Mouse (Mus musculus): ENCODE data around the gene Tnni3k. TPM values are rescaled to one million over a fixed set of nuclear protein-coding genes. Genes with fewer than 3 reads are reported as not detected.
"Not testable (repeated sequence)": the region's sequence is repeated elsewhere in the genome, so short reads cannot be mapped to it uniquely, and the experiment has no call there.

Gene Tnni3k
- polyA plus RNA-seq, 1 experiment from 2014 or later = not detected

DNA sequence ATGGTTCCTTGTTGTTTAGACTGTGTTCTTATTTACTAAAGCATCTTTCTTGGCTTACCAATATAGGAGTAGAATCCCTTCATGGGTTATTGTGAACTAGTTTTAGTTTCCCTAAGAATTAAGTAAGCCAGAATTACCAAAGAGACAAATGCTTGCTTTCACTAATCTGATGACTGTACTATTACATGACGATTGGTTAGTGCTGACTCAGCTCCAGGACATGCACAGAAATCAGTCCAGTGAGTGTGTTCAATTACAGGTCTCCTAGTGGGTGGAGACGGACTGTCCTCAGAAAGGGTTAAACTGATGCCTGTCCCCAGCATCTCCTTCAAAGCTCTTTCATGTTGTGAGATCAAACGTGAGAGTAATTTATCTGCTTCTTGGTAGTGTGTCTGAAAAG lies 195.5 kb downstream of the Tnni3k start:
- no peaks in the 10 kb centered on the region for H3K27me3 ChIP-seq (ENCODE audit: low read depth, poor library complexity, severe bottlenecking)
- H3K9me3 ChIP-seq (replicated peaks) = no peaks in the 10 kb centered on the region
- H3K4me3 ChIP-seq = no peak overlapping the region
- no peak for DNase-seq (ENCODE audit: low spot score)
- no peak overlapping the region for H3K27ac ChIP-seq (replicated peaks)
- H3K36me3 ChIP-seq = no peaks in the 10 kb centered on the region
- H3K4me1 ChIP-seq = no peaks in the 10 kb centered on the region
- 79% methylated on average over 3 of the region's 3 CpGs for WGBS

DNA sequence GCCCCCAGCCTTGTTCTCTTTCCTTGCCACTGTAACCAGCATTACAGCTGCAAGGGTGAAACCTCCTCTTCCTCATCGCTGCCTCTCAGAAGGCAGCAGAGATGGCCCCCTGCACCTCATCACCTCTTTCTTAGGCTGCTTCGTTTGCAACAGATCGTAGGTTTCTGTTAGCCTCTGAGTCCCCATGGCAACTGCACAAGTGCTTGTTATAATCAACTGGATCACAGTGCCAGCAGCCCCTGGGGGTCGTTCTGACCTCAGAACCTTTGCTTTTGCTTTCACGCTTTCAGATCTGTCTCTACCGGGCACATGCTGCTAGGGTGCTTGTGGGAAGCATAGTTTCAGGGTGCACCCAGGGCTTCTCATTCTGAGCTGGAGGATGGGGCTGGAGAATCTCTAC lies 201.9 kb downstream of the Tnni3k start:
- H3K4me3 ChIP-seq = no peak overlapping the region
- H3K27ac ChIP-seq (replicated peaks) = no peak overlapping the region; the same call in 1 of the 2 replicates
- no peaks in the 10 kb centered on the region for H3K27me3 ChIP-seq (ENCODE audit: low read depth, poor library complexity, severe bottlenecking)
- WGBS = 43% methylated on average over 6 of the region's 6 CpGs
- peaks cover 8% of the 10 kb centered on the region for H3K4me1 ChIP-seq
- no peak for DNase-seq (ENCODE audit: low spot score)
- H3K9me3 ChIP-seq (replicated peaks) = no peaks in the 10 kb centered on the region
- no peaks in the 10 kb centered on the region for H3K36me3 ChIP-seq

DNA sequence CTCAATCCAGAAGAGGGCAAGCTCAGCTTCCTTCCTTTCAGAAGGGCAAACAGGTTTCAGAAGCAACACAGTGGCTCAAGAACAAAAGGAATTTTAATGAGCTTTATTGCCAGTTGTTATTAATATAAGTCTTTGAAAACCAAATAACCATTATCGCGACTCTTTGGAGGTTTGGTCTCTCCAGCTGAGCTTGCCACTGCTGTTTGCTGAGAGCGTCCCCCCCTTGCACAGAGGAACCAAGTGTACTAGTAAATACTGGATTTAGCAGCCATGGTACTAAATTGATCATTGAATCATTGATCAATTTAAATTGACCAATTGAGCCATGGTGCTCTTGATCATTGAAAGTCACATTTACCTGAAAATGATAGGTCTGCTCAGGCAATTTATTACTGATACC lies 202.9 kb downstream of the Tnni3k start:
- no peak overlapping the region for H3K4me3 ChIP-seq
- H3K36me3 ChIP-seq = no peaks in the 10 kb centered on the region
- H3K27me3 ChIP-seq (ENCODE audit: low read depth, poor library complexity, severe bottlenecking) = no peaks in the 10 kb centered on the region
- no peak overlapping the region for H3K27ac ChIP-seq (replicated peaks)
- no peak for DNase-seq (ENCODE audit: low spot score)
- H3K9me3 ChIP-seq (replicated peaks) = no peaks in the 10 kb centered on the region
- H3K4me1 ChIP-seq = peaks cover 8% of the 10 kb centered on the region
- WGBS = 82% methylated on average over 3 of the region's 3 CpGs

DNA sequence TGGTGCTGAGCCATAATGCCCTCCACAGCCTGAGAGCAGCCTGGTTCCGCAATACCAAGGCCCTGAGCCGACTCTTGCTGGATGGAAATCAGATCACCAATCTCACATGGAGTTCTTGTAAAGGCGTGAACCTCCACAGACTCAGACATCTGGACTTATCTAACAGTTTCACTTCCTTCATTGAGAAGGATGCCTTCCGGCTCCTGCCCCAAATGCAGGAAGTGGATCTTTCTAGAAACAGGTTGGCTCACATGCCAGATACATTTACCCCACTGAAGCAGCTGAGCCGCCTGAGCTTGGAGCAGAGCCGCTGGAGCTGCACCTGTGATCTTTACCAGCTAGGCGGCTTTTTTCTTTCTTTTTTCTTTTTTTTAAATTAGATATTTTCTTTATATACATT lies 213.0 kb downstream of the Tnni3k start:
- H3K27me3 ChIP-seq (ENCODE audit: low read depth, poor library complexity, severe bottlenecking) = no peaks in the 10 kb centered on the region
- DNase-seq (ENCODE audit: low spot score) = no peak
- H3K27ac ChIP-seq (replicated peaks) = no peak overlapping the region
- no peaks in the 10 kb centered on the region for H3K4me1 ChIP-seq
- WGBS = 87% methylated on average over 7 of the region's 7 CpGs
- no peaks in the 10 kb centered on the region for H3K9me3 ChIP-seq (replicated peaks)
- H3K36me3 ChIP-seq = no peaks in the 10 kb centered on the region
- no peak overlapping the region for H3K4me3 ChIP-seq

DNA sequence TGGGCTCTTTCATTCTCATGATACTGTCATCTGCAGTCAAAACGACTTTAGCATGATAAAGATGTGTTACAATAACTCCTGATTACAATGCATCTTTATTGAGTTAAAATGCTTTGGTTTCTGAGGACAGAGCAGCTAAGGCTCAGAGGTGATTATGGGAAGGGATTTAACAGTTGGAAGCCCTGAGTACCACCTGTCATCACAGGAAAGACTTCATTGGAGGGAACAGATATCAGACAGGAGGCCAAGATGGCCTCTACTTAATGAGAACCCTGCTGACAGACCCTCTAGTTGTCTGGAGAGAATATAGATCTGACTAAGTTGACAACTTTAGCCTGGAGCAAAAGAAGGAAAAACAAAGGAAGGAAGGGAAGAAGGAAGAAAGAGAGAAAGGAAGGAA lies 214.1 kb downstream of the Tnni3k start:
- Histone ChIP-seq H3K36me3 (no peaks in the 10 kb centered on the region), H3K27ac (replicated peaks) (no peak overlapping the region), H3K9me3 (replicated peaks) (no peaks in the 10 kb centered on the region), H3K27me3 (ENCODE audit: low read depth, poor library complexity, severe bottlenecking) (no peaks in the 10 kb centered on the region), H3K4me1 (no peaks in the 10 kb centered on the region), H3K4me3 (no peak overlapping the region)
- no peak for DNase-seq (ENCODE audit: low spot score)
- WGBS = 45% methylated on average over 1 of the region's 1 CpGs

DNA sequence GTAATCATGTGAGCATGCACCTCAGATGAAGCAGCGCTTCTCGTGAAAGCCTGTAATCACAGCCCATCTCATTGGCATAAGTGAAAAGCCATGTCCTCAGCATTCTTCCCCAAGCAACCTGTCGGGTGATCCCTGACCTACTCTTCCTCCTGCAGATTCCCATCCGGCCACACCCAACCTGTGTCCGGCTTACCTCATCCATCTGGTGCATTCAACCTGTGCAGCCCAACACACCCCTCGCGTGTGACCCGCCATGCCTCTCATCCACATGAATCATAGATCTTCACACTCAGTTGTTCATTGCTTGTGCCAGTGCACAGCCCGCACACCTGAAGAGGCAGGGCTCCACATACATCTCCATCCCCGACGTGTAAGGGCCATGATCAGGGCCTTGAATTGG lies 217.3 kb downstream of the Tnni3k start:
- WGBS = 90% methylated on average over 11 of the region's 11 CpGs
- no peak overlapping the region for H3K4me3 ChIP-seq
- no peak overlapping the region for H3K27ac ChIP-seq (replicated peaks)
- H3K4me1 ChIP-seq = no peaks in the 10 kb centered on the region
- no peaks in the 10 kb centered on the region for H3K27me3 ChIP-seq (ENCODE audit: low read depth, poor library complexity, severe bottlenecking)
- no peak for DNase-seq (ENCODE audit: low spot score)
- no peaks in the 10 kb centered on the region for H3K9me3 ChIP-seq (replicated peaks)
- H3K36me3 ChIP-seq = no peaks in the 10 kb centered on the region

DNA sequence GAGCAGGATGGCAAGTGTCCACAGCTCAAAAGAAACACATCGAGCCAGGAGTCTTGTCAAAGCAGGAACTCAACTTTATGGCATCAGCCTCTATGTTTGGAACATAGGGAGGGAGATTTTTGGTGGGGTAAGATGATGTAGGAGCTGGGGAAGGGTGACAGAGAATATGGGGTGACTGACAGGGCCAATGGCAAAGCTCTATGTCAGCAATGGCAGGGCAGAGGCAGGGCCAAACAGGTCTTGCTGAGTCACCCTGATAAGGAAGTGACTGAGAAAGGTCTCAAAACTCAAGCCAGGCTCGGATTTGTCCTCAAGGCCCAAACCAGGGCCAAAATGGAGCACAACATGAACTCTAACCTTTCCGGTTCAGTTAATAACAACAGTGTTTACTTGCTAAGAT lies 219.1 kb downstream of the Tnni3k start:
- H3K27ac ChIP-seq (replicated peaks) = no peak overlapping the region
- H3K27me3 ChIP-seq (ENCODE audit: low read depth, poor library complexity, severe bottlenecking) = no peaks in the 10 kb centered on the region
- 68% methylated on average over 3 of the region's 3 CpGs for WGBS
- DNase-seq (ENCODE audit: low spot score) = no peak
- no peak overlapping the region for H3K4me3 ChIP-seq
- no peaks in the 10 kb centered on the region for H3K36me3 ChIP-seq
- H3K9me3 ChIP-seq (replicated peaks) = no peaks in the 10 kb centered on the region
- H3K4me1 ChIP-seq = no peaks in the 10 kb centered on the region

DNA sequence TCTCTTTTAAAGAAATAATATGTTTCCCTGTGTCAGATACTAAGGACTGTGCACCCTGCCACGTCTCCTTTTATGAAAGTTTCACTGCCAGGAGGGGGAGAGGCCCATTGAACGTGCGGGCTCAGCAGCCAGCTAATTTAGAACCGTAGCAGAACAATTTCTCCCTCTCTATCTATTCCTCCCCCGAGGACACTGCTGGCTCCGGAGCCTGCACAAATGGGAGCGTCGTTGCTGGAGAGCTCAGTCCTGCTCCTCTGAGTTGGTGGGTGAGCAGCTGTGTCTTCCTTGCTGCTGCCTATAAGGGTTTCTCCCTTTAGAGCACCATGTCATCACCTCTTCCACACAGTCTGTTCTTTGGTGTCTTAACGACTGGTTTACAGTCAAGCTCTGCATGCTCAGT lies 220.8 kb downstream of the Tnni3k start:
- WGBS = 85% methylated on average over 9 of the region's 9 CpGs
- no peak overlapping the region for H3K27ac ChIP-seq (replicated peaks)
- H3K27me3 ChIP-seq (ENCODE audit: low read depth, poor library complexity, severe bottlenecking) = no peaks in the 10 kb centered on the region
- no peak overlapping the region for H3K4me3 ChIP-seq
- H3K9me3 ChIP-seq (replicated peaks) = no peaks in the 10 kb centered on the region
- no peak for DNase-seq (ENCODE audit: low spot score)
- H3K4me1 ChIP-seq = no peaks in the 10 kb centered on the region
- H3K36me3 ChIP-seq = no peaks in the 10 kb centered on the region

DNA sequence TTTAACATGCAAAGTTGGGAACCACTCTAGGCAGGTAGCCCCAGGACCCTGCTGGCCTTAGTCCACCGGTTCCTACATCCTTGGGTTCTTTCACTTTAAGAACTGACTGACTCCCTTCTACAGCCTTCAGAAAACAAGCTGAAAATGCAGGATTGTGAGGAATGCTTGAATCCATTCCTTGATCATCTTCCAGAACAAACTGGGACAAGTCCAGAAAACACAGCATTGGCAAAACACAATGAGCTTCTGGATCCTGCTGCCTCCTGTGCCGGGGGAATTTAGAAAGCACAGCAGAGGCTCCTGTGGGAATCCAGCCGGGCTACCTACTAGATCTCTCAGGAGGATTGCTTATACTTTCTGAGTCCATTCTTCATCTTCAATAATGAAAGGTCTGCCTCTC lies 229.5 kb downstream of the Tnni3k start:
- WGBS = 86% methylated on average over 3 of the region's 3 CpGs
- DNase-seq (ENCODE audit: low spot score) = no peak
- H3K4me3 ChIP-seq = no peak overlapping the region

DNA sequence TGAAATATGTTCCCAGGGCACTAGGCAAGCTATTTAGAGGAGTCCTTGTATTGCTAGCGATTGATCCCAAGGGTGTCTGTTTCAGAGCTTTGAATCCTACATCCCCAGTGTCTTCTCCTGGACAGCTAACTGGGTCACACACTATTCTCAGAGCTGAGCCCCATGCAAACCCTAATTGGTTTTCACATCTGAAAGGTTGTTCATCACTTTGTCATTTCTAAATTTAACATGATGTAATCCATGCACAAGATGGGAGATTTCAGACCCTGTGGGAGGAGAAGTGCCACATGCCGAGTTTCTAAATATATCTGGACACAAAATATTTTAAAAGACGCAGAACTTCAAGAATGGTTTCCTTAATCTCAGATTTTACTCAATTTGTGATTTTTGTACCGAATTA lies 230.5 kb downstream of the Tnni3k start:
- WGBS = 92% methylated on average over 4 of the region's 4 CpGs
- no peak for DNase-seq (ENCODE audit: low spot score)
- Histone ChIP-seq H3K9me3 (replicated peaks) (no peaks in the 10 kb centered on the region), H3K27me3 (ENCODE audit: low read depth, poor library complexity, severe bottlenecking) (no peaks in the 10 kb centered on the region), H3K4me3 (no peak overlapping the region), H3K36me3 (no peaks in the 10 kb centered on the region), H3K4me1 (no peaks in the 10 kb centered on the region), H3K27ac (replicated peaks) (no peak overlapping the region)

More for the DNA sequence above, 229.5 kb downstream of the Tnni3k start:
- H3K4me1 ChIP-seq = no peaks in the 10 kb centered on the region
- no peaks in the 10 kb centered on the region for H3K36me3 ChIP-seq
- no peak overlapping the region for H3K27ac ChIP-seq (replicated peaks)
- no peaks in the 10 kb centered on the region for H3K27me3 ChIP-seq (ENCODE audit: low read depth, poor library complexity, severe bottlenecking)
- H3K9me3 ChIP-seq (replicated peaks) = no peaks in the 10 kb centered on the region

DNA sequence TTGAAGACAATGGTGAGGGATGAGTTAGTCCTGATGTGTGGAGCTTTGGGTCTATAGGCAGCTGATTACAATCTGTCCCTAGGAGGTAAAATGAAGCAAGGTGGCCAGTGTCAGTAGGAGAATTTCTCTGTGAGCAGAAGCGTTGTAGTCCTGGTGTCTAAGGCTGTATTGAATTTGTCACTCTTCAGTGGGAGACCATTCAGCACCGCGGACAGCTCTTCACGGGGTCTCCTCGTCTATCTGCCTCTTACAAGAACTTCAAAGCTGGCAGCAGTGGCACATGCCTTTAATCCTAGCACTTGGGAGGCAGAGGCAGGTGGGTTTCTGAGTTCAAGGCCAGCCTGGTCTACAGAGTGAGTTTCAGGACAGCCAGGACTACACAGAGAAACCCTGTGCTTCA lies 235.5 kb downstream of the Tnni3k start:
- H3K4me1 ChIP-seq = peaks cover 22% of the 10 kb centered on the region
- H3K36me3 ChIP-seq; H3K27ac ChIP-seq (replicated peaks); H3K4me3 ChIP-seq; H3K9me3 ChIP-seq (replicated peaks); H3K27me3 ChIP-seq (ENCODE audit: low read depth, poor library complexity, severe bottlenecking): not testable (repeated sequence)
- 24% methylated on average over 5 of the region's 5 CpGs for WGBS
- peak; percentile 60 for DNase-seq (ENCODE audit: low spot score)

DNA sequence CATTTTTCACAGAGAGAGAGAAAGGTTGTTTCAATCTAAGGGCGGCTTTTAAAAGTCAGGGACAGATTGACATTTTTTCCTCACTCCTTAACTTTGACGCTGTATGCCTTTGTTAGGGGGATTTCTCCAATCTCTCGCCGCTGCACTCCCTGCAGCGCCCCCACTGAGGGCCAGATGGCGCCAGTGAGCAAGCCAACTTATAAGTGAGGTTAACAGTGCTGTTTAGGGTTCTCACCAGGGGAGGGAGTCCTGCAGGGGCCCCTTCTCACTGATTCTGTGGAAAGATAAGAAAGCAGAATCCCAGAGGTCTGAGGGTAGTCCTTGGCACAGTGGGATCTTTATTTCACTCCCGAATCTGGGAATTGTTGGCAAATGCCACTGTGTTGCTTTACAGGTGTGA lies 237.5 kb downstream of the Tnni3k start:
- H3K4me3 ChIP-seq = peak overlapping the region; percentile 39

DNA sequence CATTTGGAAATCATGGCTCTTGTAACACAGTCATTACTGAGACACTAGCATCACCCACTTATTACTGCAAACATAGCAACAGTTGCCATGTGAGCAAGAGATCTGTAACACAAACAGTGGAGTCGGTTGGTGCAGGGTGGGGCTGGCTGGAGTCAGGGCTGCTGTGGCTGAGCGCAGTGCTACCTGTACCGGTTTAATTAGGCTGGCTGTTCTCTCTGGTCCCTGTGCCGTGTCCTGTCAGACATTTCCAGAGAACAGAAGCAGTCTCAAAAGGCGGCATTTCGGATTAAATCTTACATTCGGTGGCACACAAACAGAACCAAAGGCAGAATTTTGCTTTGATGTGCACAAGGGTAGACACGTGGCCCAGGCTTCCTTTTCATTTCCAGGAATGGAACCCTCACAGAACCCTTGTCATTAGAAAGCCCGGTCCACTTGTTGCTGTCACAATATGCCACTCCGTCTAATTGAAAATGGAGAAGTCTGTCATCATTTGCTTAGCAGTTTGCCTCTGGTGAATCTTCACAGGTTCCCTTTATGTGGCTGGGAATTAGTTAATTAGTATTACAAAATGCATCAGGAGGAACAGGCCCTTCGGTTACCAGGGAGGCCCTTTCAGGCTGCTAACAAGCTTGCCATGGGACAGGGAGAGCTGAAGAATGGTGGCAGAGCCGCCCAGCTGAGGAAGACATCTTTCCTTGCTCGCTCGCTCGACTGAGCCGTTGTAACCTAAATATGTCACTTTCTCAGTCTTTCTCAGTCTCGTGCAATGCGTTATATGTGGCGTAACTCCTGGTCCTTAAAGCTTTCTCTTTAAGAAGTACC lies 238.2 kb downstream of the Tnni3k start:
- Histone ChIP-seq H3K27me3 (ENCODE audit: low read depth, poor library complexity, severe bottlenecking) (no peaks in the 10 kb centered on the region; the same call in 1 of the 2 replicates), H3K36me3 (no peaks in the 10 kb centered on the region), H3K9me3 (replicated peaks) (no peaks in the 10 kb centered on the region), H3K4me3 (peak overlapping the region; percentile 39), H3K4me1 (peaks cover 22% of the 10 kb centered on the region), H3K27ac (replicated peaks) (peak overlapping the region; percentile 64)
- DNase-seq (ENCODE audit: low spot score) = peak; percentile 36
- WGBS = 37% methylated on average over 19 of the region's 19 CpGs

More for the DNA sequence above, 237.5 kb downstream of the Tnni3k start:
- Histone ChIP-seq H3K4me1 (peaks cover 22% of the 10 kb centered on the region), H3K27ac (replicated peaks) (peak overlapping the region; percentile 64), H3K36me3 (no peaks in the 10 kb centered on the region), H3K9me3 (replicated peaks) (no peaks in the 10 kb centered on the region), H3K27me3 (ENCODE audit: low read depth, poor library complexity, severe bottlenecking) (no peaks in the 10 kb centered on the region; the same call in 1 of the 2 replicates)
- WGBS = 4% methylated on average over 7 of the region's 7 CpGs
- peak; percentile 76 for DNase-seq (ENCODE audit: low spot score)
